In the genomic region with DNA sequence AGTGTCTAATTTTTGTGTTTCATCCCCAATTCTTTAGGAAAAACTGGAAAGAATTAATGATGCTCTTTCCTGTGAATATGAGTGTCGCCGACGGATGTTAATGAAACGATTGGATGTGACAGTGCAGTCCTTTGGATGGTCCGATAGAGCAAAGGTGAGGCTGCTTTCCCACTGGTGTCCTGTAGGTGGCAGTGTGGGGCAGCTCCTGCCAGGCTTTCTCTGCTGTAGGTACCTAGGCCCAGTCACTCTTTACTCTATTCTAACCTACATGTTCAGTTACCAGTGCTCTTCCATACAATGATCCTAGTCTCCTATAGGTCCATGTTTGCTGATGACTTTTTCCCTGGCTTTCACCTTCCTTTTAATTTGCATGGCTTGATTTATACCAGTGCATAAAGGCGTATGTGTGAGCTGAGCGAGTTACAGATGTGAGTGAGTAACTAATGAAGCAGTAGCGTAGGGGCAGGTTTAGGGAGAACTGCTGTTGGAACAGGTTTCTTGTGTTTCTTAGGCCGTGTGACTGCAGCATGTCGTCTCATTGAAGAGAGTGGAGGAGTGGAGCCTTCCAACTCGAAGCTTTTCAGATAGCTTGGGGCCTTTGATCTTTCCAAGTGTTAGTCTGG, we compare ENCODE assay signal across 8 mouse cellular contexts. TPM values are rescaled to one million over a fixed set of nuclear protein-coding genes. Genes with fewer than 3 reads are reported as not detected.
DNase-seq lines count a peak whose midpoint lies in the region; ATAC-seq and TF ChIP-seq lines count a peak whose summit lies in the region.

No protein-coding gene starts in this region.

- WGBS in kidney, embryonic 16.5 days, result 72% methylated on average over 11 of the region's 11 CpGs
- 70% methylated on average over 11 of the region's 11 CpGs for WGBS in liver, embryonic 13.5 days (ENCODE audit: insufficient replicate concordance)
- WGBS in neural tube, embryonic 13.5 days, result 76% methylated on average over 11 of the region's 11 CpGs

- no peaks in the 10 kb centered on the region for H3K9me3 ChIP-seq in kidney, embryonic 16.5 days (ENCODE audit: low read length)
- no peaks in the 10 kb centered on the region for H3K9me3 ChIP-seq in liver, embryonic 13.5 days (replicated peaks)
- no peaks in the 10 kb centered on the region for H3K9me3 ChIP-seq in neural tube, embryonic 13.5 days

- peak; percentile 80; the same call in 1 of the 2 replicates for TF ChIP-seq CTCF in testis, adult 2 months (IDR thresholded peaks at IDR 0.05; ENCODE audit: control insufficient read depth, insufficient read depth, insufficient replicate concordance, low read depth, low read length)

- TF ChIP-seq POLR2A in testis, adult 2 months (IDR thresholded peaks at IDR 0.05; ENCODE audit: control insufficient read depth, low read depth, low read length), result no peak

- no peak overlapping the region for H3K4me3 ChIP-seq in kidney, embryonic 16.5 days (ENCODE audit: low read length)
- no peak overlapping the region for H3K4me3 ChIP-seq in liver, embryonic 13.5 days (replicated peaks)
- H3K4me3 ChIP-seq in neural tube, embryonic 13.5 days, result no peak overlapping the region
- H3K4me3 ChIP-seq in testis, adult 2 months (ENCODE audit: control insufficient read depth, low read depth, low read length), result no peak overlapping the region

- H3K4me1 ChIP-seq in kidney, embryonic 16.5 days (ENCODE audit: insufficient read depth, low read length), result no peaks in the 10 kb centered on the region
- no peaks in the 10 kb centered on the region for H3K4me1 ChIP-seq in liver, embryonic 13.5 days (replicated peaks)
- H3K4me1 ChIP-seq in neural tube, embryonic 13.5 days (replicated peaks), result no peaks in the 10 kb centered on the region
- H3K4me1 ChIP-seq in testis, adult 2 months (ENCODE audit: control insufficient read depth, insufficient read depth, low read length), result no peaks in the 10 kb centered on the region

- H3K27me3 ChIP-seq in kidney, embryonic 16.5 days (ENCODE audit: insufficient read depth, low read length), result no peaks in the 10 kb centered on the region
- no peaks in the 10 kb centered on the region for H3K27me3 ChIP-seq in liver, embryonic 13.5 days
- no peaks in the 10 kb centered on the region for H3K27me3 ChIP-seq in neural tube, embryonic 13.5 days
- no peaks in the 10 kb centered on the region for H3K27me3 ChIP-seq in testis, adult 2 months (ENCODE audit: control insufficient read depth, insufficient read depth, low read length)

- H3K9ac ChIP-seq in kidney, embryonic 16.5 days (replicated peaks; ENCODE audit: low read length), result no peak overlapping the region
- no peak overlapping the region for H3K9ac ChIP-seq in liver, embryonic 13.5 days
- no peak overlapping the region for H3K9ac ChIP-seq in neural tube, embryonic 13.5 days

- no peak overlapping the region for H3K27ac ChIP-seq in kidney, embryonic 16.5 days (ENCODE audit: low read length)
- H3K27ac ChIP-seq in liver, embryonic 13.5 days, result no peak overlapping the region
- no peak overlapping the region for H3K27ac ChIP-seq in neural tube, embryonic 13.5 days (replicated peaks)
- H3K27ac ChIP-seq in testis, adult 2 months (ENCODE audit: control insufficient read depth, insufficient read depth, low read depth, low read length), result no peak overlapping the region

- peaks cover 38% of the 10 kb centered on the region for H3K36me3 ChIP-seq in kidney, embryonic 16.5 days (ENCODE audit: insufficient read depth, low read length)
- peaks cover 38% of the 10 kb centered on the region for H3K36me3 ChIP-seq in liver, embryonic 13.5 days
- peaks cover 55% of the 10 kb centered on the region for H3K36me3 ChIP-seq in neural tube, embryonic 13.5 days
- H3K36me3 ChIP-seq in testis, adult 2 months (ENCODE audit: control insufficient read depth, insufficient read depth, low read length), result no peaks in the 10 kb centered on the region; the same call in 1 of the 2 replicates

- DNase-seq in CD4-positive, CD25-positive, alpha-beta regulatory T cell, adult 2 months (ENCODE audit: low read depth, low spot score), result peak; percentile 86
- peak; percentile 73 for DNase-seq in adrenal gland, postnatal 14 days
- DNase-seq in embryo, embryonic 9.5 days (ENCODE audit: extremely low spot score), result peak; percentile 55
- DNase-seq in gonadal fat pad, adult 2 months (ENCODE audit: low read depth), result peak; percentile 1
- DNase-seq in liver, embryonic 13.5 days, result peak; percentile 18

- no peak overlapping the region for H3K4me2 ChIP-seq in kidney, embryonic 16.5 days (replicated peaks; ENCODE audit: low read depth, low read length)
- H3K4me2 ChIP-seq in liver, embryonic 13.5 days, result no peak overlapping the region
- no peak overlapping the region for H3K4me2 ChIP-seq in neural tube, embryonic 13.5 days

- peak; percentile 69; the same call in 1 of the 2 replicates for ATAC-seq in kidney, embryonic 16.5 days (ENCODE audit: low FRiP score, low TSS enrichment)
- ATAC-seq in liver, embryonic 13.5 days (ENCODE audit: low read depth), result peak; percentile 69; the same call in 1 of the 2 replicates
- peak; percentile 59; the same call in 1 of the 2 replicates for ATAC-seq in neural tube, embryonic 13.5 days (ENCODE audit: low read depth)

RNA-seq across cellular contexts. Expression of a gene that starts 14.4 kb away (rescaled TPM):
- total RNA-seq in adrenal gland, postnatal 14 days (2021), result 35.1 and 36.9 TPM in 2 replicates
- 5.4 and 7.6 TPM in 2 replicates for polyA plus RNA-seq in gonadal fat pad, adult 2 months (2012; rRNA removed)
- 7.5 and 9.2 TPM in 2 replicates for polyA plus RNA-seq in kidney, embryonic 16.5 days (2015; fragmentation: Nextera tagmentation; extraction: Ambion mirVana)
- polyA plus RNA-seq in liver, embryonic 13.5 days (2015; fragmentation: Nextera tagmentation; extraction: Ambion mirVana), result 5.4 and 5.6 TPM in 2 replicates
- polyA plus RNA-seq in neural tube, embryonic 13.5 days (2015; fragmentation: Nextera tagmentation; extraction: Ambion mirVana), result 11.3 and 11.9 TPM in 2 replicates
- polyA plus RNA-seq in testis, adult 2 months (2012; rRNA removed), result 9.8 and 11.7 TPM in 2 replicates

Comparison
In these comparisons a context has a peak if more than half of its experiments do, and no peak if none do; other contexts are left out.
1. DNase-seq: peak in every context shown above with its lines; median percentile 86 in CD4-positive, CD25-positive, alpha-beta regulatory T cell, adult 2 months; 73 in adrenal gland, postnatal 14 days; 55 in embryo, embryonic 9.5 days; 18 in liver, embryonic 13.5 days; 1 in gonadal fat pad, adult 2 months.